Mouse (Mus musculus): ENCODE data around the gene Sec14l1. TPM values are rescaled to one million over a fixed set of nuclear protein-coding genes. Genes with fewer than 3 reads are reported as not detected.

Gene Sec14l1
- polyA plus RNA-seq, 1 experiment from 2014 or later = 47.8 TPM

DNA sequence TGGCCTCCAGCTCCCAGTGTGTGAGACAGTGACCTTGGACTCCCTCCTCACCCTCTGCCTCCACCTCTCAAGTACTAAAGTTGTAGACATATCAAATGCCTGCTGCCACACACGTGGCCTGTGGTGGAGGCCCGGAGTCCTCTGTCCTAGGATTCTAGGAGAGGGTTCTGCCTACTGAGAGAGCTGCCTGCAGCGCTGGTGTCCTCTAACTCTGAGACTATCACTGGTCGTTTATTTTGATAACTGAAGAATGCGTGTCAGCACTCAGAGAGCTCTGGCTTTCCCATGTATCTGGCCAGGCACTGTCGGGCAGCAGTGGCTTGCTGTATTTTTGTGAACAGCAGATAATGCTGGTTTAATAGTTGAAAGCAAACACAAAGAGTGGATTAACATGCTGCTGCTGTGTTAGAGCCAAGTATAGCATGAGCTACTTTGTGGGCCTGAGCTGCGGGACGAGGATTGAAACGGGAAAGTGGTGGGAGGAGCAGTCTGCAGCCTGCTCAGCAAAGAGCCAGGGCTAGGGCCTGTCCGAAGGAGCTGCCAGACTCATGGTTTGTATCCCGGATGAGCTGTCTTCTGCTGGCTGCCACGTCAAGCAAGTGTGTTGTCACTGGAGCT is 13.1 kb downstream of the Sec14l1 start:
- 55% methylated on average over 12 of the region's 12 CpGs for WGBS
- no peaks in the 10 kb centered on the region for H3K27me3 ChIP-seq (ENCODE audit: low read depth, poor library complexity, severe bottlenecking)
- no peak overlapping the region for H3K4me3 ChIP-seq
- peaks cover 25% of the 10 kb centered on the region for H3K36me3 ChIP-seq
- 0 out of 2 replicates have a peak overlapping the region, but pooled peaks have one; percentile 37 for H3K27ac ChIP-seq
- H3K9me3 ChIP-seq (replicated peaks) = no peaks in the 10 kb centered on the region
- H3K4me1 ChIP-seq = peaks cover 56% of the 10 kb centered on the region
- DNase-seq (ENCODE audit: low spot score) = no peak

DNA sequence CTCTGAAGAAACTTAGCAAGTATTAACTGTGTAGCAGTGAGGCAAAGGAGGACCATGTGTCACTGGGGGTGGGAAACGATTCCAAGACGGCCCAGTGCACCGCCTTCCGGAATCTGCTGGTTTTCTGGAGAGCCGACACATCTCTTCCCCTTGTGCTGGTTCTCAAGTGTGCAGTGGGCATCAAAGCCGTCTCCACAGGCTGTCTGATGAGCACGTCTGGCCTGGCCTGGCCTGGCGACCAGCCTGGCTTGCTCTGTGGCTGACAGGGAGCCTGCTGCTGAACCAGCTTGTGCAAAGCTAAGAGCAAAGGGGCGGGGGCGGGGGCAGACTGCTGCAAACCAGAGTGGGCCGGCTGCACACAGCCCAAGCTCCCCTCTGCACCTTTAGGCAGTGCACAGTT is 14.5 kb downstream of the Sec14l1 start:
- Histone ChIP-seq H3K4me3 (no peak overlapping the region), H3K27ac (peak overlapping the region; percentile 27; the same call in 1 of the 2 replicates), H3K27me3 (ENCODE audit: low read depth, poor library complexity, severe bottlenecking) (no peaks in the 10 kb centered on the region), H3K36me3 (peaks cover 18% of the 10 kb centered on the region), H3K4me1 (peaks cover 43% of the 10 kb centered on the region), H3K9me3 (replicated peaks) (no peaks in the 10 kb centered on the region)
- DNase-seq (ENCODE audit: low spot score) = no peak
- 55% methylated on average over 11 of the region's 11 CpGs for WGBS

DNA sequence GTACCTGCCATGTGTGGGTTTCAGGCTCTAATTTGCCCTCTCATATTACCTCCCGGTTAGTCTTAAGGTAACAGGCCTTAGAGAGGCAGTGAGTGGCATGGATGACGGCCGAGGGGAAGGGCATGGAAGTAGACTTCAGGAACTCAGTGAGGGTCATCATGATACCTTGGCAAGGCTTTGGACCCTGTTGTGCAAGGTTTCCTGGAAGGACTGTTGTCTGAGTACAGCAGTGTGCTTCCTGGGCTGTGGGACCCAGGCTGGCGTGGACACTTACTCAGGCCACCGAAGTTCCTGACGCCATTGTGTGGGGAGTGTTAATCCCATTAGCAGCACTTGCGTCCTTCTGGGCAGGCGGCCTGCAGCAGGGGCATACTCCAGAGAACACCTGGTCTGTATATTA is 15.1 kb downstream of the Sec14l1 start:
- Histone ChIP-seq H3K36me3 (peaks cover 18% of the 10 kb centered on the region), H3K9me3 (replicated peaks) (no peaks in the 10 kb centered on the region), H3K4me1 (peaks cover 46% of the 10 kb centered on the region), H3K27me3 (ENCODE audit: low read depth, poor library complexity, severe bottlenecking) (no peaks in the 10 kb centered on the region), H3K4me3 (no peak overlapping the region), H3K27ac (peak overlapping the region; percentile 27)
- WGBS = 78% methylated on average over 8 of the region's 8 CpGs
- no peak for DNase-seq (ENCODE audit: low spot score)

DNA sequence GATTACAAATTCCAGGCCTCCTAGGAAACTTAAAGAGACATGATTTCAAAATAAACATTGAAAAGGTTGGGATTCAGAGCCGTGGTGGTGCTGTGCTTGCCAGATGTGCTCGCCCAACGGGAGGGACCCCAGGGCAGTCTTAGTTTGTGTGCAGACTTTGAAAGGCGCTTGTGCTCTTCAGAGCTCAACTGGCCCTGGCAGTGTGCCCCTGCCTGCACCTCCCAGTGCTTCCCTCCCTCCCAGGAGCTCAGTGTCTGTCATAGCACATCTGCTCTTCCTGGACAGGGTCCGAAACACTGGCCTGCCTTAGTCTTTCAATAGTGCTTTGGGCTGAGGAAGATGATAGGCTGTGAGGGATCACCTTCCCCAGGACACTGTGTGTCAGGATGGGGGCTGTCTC is 15.9 kb downstream of the Sec14l1 start:
- Histone ChIP-seq H3K27me3 (ENCODE audit: low read depth, poor library complexity, severe bottlenecking) (no peaks in the 10 kb centered on the region), H3K36me3 (peaks cover 18% of the 10 kb centered on the region), H3K4me1 (peaks cover 51% of the 10 kb centered on the region), H3K27ac (no peak overlapping the region; the same call in 1 of the 2 replicates), H3K9me3 (replicated peaks) (no peaks in the 10 kb centered on the region), H3K4me3 (no peak overlapping the region)
- 65% methylated on average over 5 of the region's 5 CpGs for WGBS
- DNase-seq (ENCODE audit: low spot score) = no peak

DNA sequence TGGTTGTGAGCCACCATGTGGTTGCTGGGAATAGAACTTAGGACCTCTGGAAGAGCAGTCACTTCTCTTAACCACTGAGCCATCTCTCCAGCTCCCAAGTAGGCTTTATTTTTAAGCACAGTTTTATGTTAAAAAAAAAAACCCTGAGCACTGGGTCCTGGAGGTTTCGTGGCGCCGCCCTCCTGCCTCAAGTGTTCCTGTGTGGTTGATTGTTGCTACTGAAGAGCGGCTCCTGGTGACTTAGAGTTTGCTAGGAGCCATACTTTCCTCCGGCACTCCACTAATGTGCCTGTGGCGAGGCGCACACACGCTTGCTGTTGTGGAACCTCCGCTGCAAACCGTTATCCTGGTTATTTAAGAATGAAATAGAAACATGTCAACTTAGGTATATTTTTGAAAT is 16.5 kb downstream of the Sec14l1 start:
- Histone ChIP-seq H3K4me1 (peaks cover 54% of the 10 kb centered on the region), H3K36me3 (peaks cover 16% of the 10 kb centered on the region), H3K4me3 (no peak overlapping the region), H3K27me3 (ENCODE audit: low read depth, poor library complexity, severe bottlenecking) (no peaks in the 10 kb centered on the region), H3K27ac (no peak overlapping the region), H3K9me3 (replicated peaks) (no peaks in the 10 kb centered on the region)
- DNase-seq (ENCODE audit: low spot score) = no peak
- 95% methylated on average over 10 of the region's 10 CpGs for WGBS

DNA sequence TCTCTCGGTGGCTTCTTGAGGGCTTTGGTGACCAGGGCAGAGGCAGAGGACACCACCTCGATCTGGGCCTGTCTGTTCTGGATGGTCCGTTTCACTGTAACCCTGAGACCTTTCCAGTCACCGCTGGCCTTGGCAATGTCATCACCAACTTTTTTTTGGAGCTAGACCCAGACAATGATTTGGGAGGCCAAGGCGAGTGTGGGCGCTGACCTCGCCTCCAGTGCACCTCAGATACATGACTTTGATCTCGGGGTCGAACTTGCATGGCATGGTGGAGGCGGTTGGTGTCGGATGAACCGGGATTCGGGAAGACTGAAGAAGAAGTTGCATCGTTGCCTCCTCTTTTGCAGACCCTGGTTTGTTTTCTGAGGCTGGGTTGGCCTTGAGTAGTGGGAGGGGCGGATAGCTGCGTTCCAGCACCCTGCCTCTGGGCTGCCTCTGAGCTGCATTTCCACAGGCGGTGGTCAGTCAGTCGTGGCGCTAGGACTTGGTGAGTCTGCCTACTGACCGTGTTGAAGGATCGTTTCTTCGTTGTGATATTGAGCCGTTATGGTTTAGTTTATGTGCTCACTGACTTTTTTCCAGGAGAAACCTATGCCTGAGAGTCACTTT is 19.9 kb downstream of the Sec14l1 start:
- Histone ChIP-seq H3K4me3 (no peak overlapping the region), H3K4me1 (peaks cover 38% of the 10 kb centered on the region), H3K27ac (no peak overlapping the region), H3K27me3 (ENCODE audit: low read depth, poor library complexity, severe bottlenecking) (no peaks in the 10 kb centered on the region), H3K36me3 (peaks cover 27% of the 10 kb centered on the region), H3K9me3 (replicated peaks) (no peaks in the 10 kb centered on the region)
- no peak for DNase-seq (ENCODE audit: low spot score)
- WGBS = 74% methylated on average over 23 of the region's 23 CpGs

DNA sequence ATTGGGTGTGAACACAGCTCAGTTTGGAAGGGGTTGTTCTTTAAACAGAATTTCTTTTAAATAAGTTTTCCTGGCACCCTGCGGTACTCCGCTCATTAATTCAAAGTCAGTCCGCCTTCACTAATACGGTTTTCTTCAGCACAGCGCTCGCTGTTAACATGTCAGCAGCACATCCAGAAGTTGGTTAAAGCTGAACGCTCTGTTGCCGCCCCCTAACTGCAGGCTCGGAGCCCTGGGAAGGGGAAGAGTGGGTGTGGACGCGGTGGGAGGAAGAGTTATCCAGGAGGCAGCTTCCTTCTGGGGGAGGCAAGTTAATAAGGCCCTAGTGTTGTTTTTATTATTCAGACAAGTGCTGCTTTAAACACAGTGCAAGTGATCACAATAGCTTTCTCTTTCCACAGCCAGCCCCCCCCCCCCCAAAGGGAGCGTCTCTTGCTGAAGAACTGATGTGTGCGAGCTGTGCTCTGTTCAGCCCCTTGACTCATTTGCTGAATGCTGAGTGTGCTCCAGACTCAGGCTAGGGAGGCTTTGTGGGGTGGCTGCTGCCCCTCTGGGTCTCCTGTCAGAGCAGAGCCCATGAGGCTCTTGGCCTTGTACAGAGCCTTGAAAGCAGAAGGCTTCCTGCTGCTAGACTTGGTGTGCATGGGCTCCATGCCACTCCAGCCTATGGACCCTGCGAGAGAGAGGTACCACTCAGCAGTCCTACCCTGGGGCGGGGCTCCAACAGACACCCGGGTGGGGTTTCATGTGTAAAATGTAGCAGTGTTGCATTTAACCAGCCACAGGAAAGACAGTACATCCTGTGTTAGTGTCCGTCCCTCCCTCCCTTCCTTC is 20.7 kb downstream of the Sec14l1 start:
- peaks cover 31% of the 10 kb centered on the region for H3K4me1 ChIP-seq
- H3K36me3 ChIP-seq = peaks cover 25% of the 10 kb centered on the region
- no peak overlapping the region for H3K4me3 ChIP-seq
- no peaks in the 10 kb centered on the region for H3K9me3 ChIP-seq (replicated peaks)
- peak overlapping the region; percentile 58; the same call in 1 of the 2 replicates for H3K27ac ChIP-seq
- no peaks in the 10 kb centered on the region for H3K27me3 ChIP-seq (ENCODE audit: low read depth, poor library complexity, severe bottlenecking)
- 65% methylated on average over 17 of the region's 17 CpGs for WGBS
- DNase-seq (ENCODE audit: low spot score) = no peak

DNA sequence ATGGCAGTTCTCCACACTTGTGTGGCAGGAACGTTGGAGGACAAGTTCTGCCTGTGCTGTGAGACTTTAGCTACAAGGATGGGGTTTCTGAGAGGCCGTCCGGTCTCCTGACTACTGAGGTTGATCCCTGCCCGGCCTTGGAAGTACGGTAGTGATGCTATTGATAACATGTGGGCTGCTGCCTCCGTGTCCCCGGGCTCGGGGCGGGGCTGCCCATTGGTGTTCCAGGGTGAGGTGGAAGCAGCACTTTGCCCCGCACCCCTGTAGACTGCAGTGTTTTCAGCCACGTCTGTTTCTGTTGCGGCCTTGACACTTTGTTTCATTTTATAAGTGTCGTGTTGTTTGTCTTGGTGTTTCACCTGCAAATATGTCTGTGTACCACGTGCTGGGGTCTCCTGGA is 21.9 kb downstream of the Sec14l1 start:
- Histone ChIP-seq H3K4me1 (peaks cover 27% of the 10 kb centered on the region), H3K4me3 (no peak overlapping the region), H3K9me3 (replicated peaks) (no peaks in the 10 kb centered on the region), H3K36me3 (peaks cover 31% of the 10 kb centered on the region), H3K27me3 (ENCODE audit: low read depth, poor library complexity, severe bottlenecking) (no peaks in the 10 kb centered on the region), H3K27ac (no peak overlapping the region)
- 91% methylated on average over 14 of the region's 14 CpGs for WGBS
- DNase-seq (ENCODE audit: low spot score) = no peak

DNA sequence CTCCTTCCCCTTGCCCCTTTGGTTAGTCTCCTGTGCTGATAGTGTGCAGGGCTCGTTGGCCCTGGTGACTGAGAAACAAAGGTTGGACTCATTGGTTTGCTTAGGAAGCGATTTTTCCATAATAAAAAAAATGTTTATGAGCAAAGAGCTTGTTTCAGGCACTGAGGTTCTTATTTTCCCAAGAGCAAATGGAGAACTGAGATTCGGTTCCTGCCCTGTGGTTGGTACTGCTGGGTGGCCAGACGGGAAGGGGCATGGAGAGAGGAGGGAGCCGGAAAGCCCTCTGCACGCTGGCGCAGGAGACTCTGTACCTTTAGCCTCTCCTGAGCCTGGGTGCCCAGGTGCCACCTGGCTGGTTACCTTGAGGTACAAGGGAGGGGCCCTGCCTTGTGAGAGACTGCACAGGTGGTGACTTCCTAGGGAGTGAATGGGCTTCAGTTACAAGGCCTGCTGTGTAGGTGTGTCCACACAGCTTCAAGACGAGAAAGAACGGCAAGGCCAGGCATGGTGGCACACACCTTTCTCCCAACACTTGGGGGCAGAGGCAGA is 23.3 kb downstream of the Sec14l1 start:
- Histone ChIP-seq H3K27ac (no peak overlapping the region), H3K36me3 (peaks cover 39% of the 10 kb centered on the region), H3K4me1 (peaks cover 27% of the 10 kb centered on the region), H3K27me3 (ENCODE audit: low read depth, poor library complexity, severe bottlenecking) (no peaks in the 10 kb centered on the region), H3K4me3 (no peak overlapping the region), H3K9me3 (replicated peaks) (no peaks in the 10 kb centered on the region)
- 92% methylated on average over 9 of the region's 9 CpGs for WGBS
- DNase-seq (ENCODE audit: low spot score) = no peak

DNA sequence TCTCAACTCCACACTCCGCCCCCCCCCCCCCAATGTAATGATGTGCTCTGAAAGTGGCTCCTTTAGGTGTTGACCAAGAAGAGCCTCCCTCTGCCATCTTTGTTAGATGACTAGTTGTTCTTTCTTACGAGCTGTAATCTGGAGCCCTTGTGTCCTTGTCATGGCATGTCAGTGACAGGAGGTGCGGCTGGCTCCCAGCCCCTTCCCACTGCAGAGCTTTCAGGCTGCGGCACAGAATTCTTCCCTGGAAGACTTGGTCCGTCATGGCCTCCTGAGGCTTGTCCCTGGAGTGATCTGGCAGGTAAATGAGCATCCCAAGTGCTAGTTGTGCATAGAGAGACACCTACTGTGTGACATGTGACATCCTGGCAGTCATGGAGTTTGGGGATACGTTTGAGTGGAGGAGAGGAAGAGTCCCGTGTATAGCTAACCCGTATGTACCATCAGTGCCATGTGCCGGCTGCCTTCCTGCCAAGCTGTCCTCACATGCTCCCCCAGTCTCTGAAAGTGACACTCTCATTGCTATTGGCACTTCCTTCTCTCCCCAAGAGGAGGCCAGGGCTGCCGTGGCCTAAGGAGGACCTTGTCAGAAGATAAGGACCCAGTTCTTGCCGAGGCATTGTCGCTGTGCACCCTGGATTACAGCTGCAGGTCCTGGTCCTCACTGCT is 24.0 kb downstream of the Sec14l1 start:
- H3K4me3 ChIP-seq = no peak overlapping the region
- H3K9me3 ChIP-seq (replicated peaks) = no peaks in the 10 kb centered on the region
- DNase-seq (ENCODE audit: low spot score) = no peak
- no peak overlapping the region for H3K27ac ChIP-seq
- no peaks in the 10 kb centered on the region for H3K27me3 ChIP-seq (ENCODE audit: low read depth, poor library complexity, severe bottlenecking)
- 91% methylated on average over 12 of the region's 12 CpGs for WGBS
- peaks cover 45% of the 10 kb centered on the region for H3K36me3 ChIP-seq
- peaks cover 27% of the 10 kb centered on the region for H3K4me1 ChIP-seq

DNA sequence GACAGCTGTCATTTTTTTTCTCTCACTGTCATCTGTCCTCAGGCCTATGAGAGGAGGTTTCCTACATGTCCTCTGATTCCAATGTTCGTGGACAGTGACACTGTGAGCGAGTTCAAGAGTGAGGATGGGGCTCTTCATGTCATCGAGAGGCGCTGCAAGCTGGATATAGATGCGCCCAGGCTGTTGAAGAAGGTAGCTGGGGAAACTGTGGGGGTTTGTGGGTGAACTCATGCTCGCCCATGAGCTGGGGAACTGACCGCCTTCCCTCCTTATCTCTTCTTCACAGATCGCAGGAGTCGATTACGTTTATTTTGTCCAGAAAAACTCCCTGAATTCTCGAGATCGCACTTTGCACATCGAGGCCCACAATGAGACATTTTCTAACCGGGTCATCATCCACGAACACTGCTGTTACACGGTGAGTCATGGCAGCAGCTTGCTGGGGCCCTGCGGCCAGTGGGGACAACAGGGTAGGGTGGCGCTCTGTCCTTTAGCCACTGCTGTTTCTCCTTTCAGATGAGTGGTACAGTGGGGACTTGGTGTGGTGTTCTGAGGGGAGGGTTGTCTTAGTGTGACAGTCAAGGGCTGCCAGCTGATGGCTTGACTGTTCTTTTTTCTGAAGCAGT is 26.5 kb downstream of the Sec14l1 start:
- Histone ChIP-seq H3K27ac (no peak overlapping the region), H3K27me3 (ENCODE audit: low read depth, poor library complexity, severe bottlenecking) (no peaks in the 10 kb centered on the region), H3K9me3 (replicated peaks) (no peaks in the 10 kb centered on the region), H3K4me1 (peaks cover 9% of the 10 kb centered on the region; the same call in 1 of the 2 replicates), H3K4me3 (no peak overlapping the region), H3K36me3 (peaks cover 71% of the 10 kb centered on the region)
- 95% methylated on average over 18 of the region's 18 CpGs for WGBS
- no peak for DNase-seq (ENCODE audit: low spot score)

DNA sequence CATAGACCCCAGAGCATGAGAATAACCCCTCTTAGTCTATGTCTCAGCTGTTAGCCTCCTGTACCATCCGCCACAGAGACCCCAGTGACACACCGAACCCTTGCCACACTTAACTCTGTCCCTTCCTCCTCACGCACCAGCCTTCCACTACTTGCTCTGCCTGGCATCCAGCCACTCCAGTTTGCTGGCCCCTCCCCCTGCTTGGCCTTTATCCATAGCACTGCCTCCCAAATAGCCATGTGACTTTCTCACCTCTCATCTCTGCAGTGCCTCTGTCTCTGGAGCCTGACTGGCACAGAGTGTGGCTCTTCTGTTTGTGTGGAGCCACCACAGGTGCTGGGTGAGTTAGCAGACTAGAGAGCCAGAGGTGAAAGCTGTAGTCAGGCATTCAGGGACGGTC is 27.5 kb downstream of the Sec14l1 start:
- WGBS = 85% methylated on average over 4 of the region's 4 CpGs
- no peaks in the 10 kb centered on the region for H3K27me3 ChIP-seq (ENCODE audit: low read depth, poor library complexity, severe bottlenecking)
- H3K27ac ChIP-seq = no peak overlapping the region
- H3K4me3 ChIP-seq = no peak overlapping the region
- no peaks in the 10 kb centered on the region for H3K9me3 ChIP-seq (replicated peaks)
- DNase-seq (ENCODE audit: low spot score) = no peak
- H3K36me3 ChIP-seq = peaks cover 75% of the 10 kb centered on the region
- H3K4me1 ChIP-seq = peaks cover 11% of the 10 kb centered on the region; the same call in 1 of the 2 replicates
